Mouse (Mus musculus) ES-E14 (cell line): ENCODE measurements around the gene Arhgap32.

Experiments
- CHD2 ChIP-seq: IDR thresholded peaks from 2 replicates; pipeline ENCODE4 v1.6.1; 2014; ENCODE audit warnings: mild to moderate bottlenecking, low read depth, low read length, inconsistent platforms
- HCFC1 ChIP-seq: IDR thresholded peaks from 2 replicates; pipeline ENCODE4 v1.6.1; 2012; ENCODE audit warnings: low read length, inconsistent platforms, borderline replicate concordance; ENCODE audit not compliant: insufficient read depth
- ZC3H11A ChIP-seq: IDR thresholded peaks from 2 replicates; pipeline ENCODE4 v1.6.1; 2012; ENCODE audit warnings: low read depth, mild to moderate bottlenecking, inconsistent platforms, low read length, borderline replicate concordance

- TF ChIP-seq CHD2 (no peak), HCFC1 (no peak), ZC3H11A (no peak)
These were observed 162.1 kb downstream of the Arhgap32 start for GRCm38 (mm10) chr9:32278052-32278451.
